Mouse (Mus musculus) bone marrow, adult 2 months (tissue): Measurements from ENCODE around the gene Tsc1. TPM values are rescaled to one million over a fixed set of nuclear protein-coding genes. Genes with fewer than 3 reads are reported as not detected.

ENCODE experiments used
- H3K27ac ChIP-seq: fragments of 200-500 bp; 2 replicates; pipeline ENCODE4 v1.5.1; 2012; ENCODE audit warnings: low read depth, mild to moderate bottlenecking, control low read depth, inconsistent platforms, low read length; ENCODE audit not compliant: control insufficient read depth, poor library complexity, insufficient read depth
- H3K4me1 ChIP-seq: fragments of 200-500 bp; 2 replicates; pipeline ENCODE4 v1.6.1; 2011; ENCODE audit warnings: low read length; ENCODE audit not compliant: control insufficient read depth, insufficient read depth
- H3K4me3 ChIP-seq: fragments of 200-500 bp; replicated peaks from 2 replicates; pipeline ENCODE3; 2011; ENCODE audit warnings: mild to moderate bottlenecking, low read depth, low read length, control low read depth; ENCODE audit not compliant: control insufficient read depth
- CTCF ChIP-seq: fragments of 200-500 bp; IDR thresholded peaks from 2 replicates; pipeline ENCODE4 v1.5.1; 2011; ENCODE audit warnings: low read length, control low read depth; ENCODE audit not compliant: control insufficient read depth, insufficient read depth
- POLR2A ChIP-seq: fragments of 200-500 bp; IDR thresholded peaks from 2 replicates; pipeline ENCODE4 v1.6.1; 2011; ENCODE audit warnings: low read depth, mild to moderate bottlenecking, control low read depth, low read length, borderline replicate concordance; ENCODE audit not compliant: control insufficient read depth
- WGBS: fragments of 180-500 bp; shearing (Covaris S2); methylation state at CpG from one replicate; pipeline ENCODE4 v1.1.7; 2018; 5-methylcytosine and 5-hydroxymethylcytosine counted together
- polyA plus RNA-seq: library from polyadenylated mRNA; stranded (reverse); fragments of >200 nt; gene quantifications from 2 replicates; pipeline ENCODE4 v1.2.4, GENCODE M21; 2011; ENCODE audit warnings: low replicate concordance; ENCODE audit not compliant: missing spikeins, insufficient read depth, insufficient read length

Tsc1 gene
- polyA plus RNA-seq, 1 experiment, result 12.5 TPM

DNA sequence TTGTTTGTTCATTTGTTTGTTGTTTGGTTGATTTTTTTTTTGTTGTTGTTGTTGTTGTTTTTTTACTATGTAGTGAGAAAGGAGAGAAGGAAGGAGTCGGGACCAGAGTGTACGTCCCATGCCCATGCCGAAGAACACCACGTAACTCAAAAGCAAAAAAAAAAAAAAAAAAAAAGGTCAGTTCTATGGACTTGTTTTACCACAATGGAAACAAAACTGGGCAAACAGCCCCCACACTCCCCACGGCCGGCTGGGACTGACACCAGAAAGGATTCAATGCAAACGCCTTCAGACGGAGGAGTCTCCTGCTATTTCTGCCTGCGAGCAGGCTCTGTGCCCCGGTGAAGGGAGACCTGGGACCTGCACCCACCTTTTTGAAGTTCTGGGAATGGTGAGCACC, 20.5 kb upstream of the Tsc1 start:
- peaks cover 4% of the 10 kb centered on the region; the same call in 1 of the 2 replicates for H3K4me1 ChIP-seq
- peak overlapping the region; percentile 74 for H3K27ac ChIP-seq
- no peak for TF ChIP-seq CTCF
- TF ChIP-seq POLR2A, result no peak
- 41% methylated on average over 10 of the region's 10 CpGs for WGBS
- H3K4me3 ChIP-seq, result peak overlapping the region; percentile 64

DNA sequence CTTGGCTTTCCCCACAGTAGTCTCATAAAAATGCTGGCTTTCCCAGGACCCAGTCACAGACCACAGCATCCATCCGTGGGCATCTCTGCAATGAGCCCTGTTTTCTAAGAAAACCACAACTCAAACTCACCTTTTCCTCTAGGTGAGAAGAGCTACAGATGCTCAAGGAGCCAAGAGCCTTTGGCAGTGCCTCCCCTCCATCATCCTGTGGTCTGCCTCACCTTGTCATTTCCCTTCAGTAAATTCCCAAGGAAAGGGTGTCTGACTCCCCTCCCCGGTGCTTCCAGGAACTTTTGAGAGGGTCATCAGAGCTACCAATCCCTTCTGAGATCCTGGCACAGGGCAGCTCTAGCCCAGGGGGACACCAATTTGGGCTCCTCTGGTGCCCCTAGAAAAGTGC, 19.9 kb upstream of the Tsc1 start:
- no peak for TF ChIP-seq POLR2A
- TF ChIP-seq CTCF, result no peak
- H3K4me1 ChIP-seq, result peaks cover 4% of the 10 kb centered on the region; the same call in 1 of the 2 replicates
- peak overlapping the region; percentile 64 for H3K4me3 ChIP-seq
- H3K27ac ChIP-seq, result peak overlapping the region; percentile 74
- 8% methylated on average over 2 of the region's 2 CpGs for WGBS

DNA sequence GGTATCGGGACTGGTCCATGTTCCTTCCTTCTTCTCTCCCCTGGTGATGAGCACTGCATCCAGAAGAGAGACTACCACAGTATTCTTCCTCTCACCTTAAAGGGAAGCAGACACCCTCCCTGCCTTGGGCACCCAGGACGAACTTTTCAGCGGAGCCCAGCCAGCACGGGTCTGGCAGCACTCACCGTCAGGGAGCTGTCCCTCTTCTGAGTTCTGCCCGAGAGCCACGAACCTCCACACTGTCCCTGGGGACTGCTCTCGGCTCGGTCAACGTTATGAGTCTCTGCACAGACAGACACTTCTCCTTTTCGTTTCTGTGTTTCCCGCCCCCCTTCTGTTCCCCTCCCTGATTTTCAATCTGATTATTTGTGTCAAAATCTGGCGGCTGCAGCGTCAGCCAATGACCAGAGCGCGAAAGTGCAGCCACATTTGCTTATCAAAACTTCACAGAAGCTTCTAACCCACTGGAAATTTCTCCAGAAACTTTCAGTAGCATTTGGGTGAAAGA, 19.3 kb upstream of the Tsc1 start, which contains the start of gene Gfi1b:
Gene Gfi1b (minus strand): TSS at position 319 of the 508 bp plus-strand sequence.
- Histone ChIP-seq H3K27ac (peak within 1 kb of the TSS; percentile 74), H3K4me1 (peaks cover 4% of the 10 kb centered on the region; the same call in 1 of the 2 replicates), H3K4me3 (peak within 1 kb of the TSS; percentile 64)
- 2% methylated on average over 16 of the region's 16 CpGs for WGBS
- no peak for TF ChIP-seq CTCF
- TF ChIP-seq POLR2A, result peak; percentile 76

DNA sequence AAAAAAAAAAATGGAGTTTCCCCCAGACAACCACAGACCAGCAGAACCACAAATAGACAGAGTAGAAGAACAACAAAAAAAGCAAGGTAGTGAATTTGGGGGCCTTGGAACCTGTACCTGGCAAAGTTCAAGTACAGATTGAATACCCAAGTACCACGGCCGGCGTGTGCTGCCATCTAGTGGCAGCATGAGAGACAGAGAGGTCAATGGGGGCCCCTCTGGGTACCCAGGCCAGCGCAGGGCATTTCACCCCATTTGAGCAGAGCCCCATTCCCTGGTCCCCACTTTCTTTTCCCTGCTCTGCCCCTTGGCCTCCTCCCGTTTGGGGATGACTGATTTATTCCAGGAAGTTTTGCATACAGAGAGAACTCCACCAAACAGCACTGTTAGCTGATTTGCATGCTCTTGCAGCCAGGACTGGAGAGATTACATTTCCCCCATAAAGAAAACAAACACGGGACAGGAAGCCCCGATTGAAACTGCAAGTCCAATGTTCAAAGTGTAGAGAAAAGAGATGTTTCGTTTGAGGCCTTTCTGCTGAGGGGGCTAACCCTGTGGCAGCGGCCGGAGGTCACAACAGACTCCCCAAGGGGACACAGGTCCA, 18.4 kb upstream of the Tsc1 start:
- 22% methylated on average over 10 of the region's 10 CpGs for WGBS
- TF ChIP-seq CTCF (peak; percentile 86), POLR2A (no peak)
- Histone ChIP-seq H3K4me3 (no peak overlapping the region), H3K4me1 (peaks cover 4% of the 10 kb centered on the region; the same call in 1 of the 2 replicates), H3K27ac (no peak overlapping the region)

DNA sequence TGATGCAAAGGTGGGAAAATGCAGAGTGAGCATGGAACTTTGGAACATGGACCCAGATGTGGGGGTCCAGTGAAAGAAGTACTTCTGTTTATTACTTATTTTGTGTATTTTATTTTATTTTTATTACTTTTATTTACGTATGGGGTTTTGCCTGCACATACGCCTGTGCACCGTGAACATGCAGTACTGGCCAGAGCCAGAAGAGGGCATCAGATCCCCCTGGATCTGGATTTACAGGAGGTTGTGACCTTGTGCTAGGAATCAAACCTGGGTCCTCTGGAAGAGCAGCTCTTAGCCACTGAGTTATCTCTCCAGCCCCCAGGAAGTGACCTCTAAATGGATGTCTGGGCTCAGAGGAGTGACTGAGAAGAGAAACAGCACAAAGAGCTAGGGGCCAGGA, 16.2 kb upstream of the Tsc1 start:
- Histone ChIP-seq H3K4me3 (no peak overlapping the region), H3K4me1 (no peaks in the 10 kb centered on the region), H3K27ac (no peak overlapping the region)
- 85% methylated on average over 3 of the region's 3 CpGs for WGBS
- peak; percentile 35 for TF ChIP-seq CTCF
- TF ChIP-seq POLR2A, result no peak

DNA sequence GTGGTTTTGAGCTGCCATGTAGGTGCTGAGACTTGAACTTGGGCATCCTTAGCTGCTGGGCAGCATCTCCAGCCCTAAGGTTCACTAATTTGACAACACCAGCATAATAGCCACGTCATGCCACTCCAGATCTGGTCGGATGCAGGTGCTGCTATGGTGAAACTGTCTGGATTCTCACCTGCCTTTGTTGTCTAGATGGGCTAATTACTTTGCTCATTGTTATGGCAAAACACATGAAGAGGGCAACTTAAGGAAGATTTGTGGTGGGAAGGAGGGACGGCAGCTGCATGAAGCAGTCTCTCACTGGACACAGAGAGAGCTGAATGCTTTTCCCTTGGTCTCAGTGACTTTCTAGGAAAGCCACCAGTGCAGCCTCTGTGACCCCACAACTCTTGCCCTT, 15.0 kb upstream of the Tsc1 start:
- no peak overlapping the region for H3K4me3 ChIP-seq
- H3K4me1 ChIP-seq, result no peaks in the 10 kb centered on the region
- no peak overlapping the region for H3K27ac ChIP-seq
- WGBS, result 80% methylated on average over 3 of the region's 3 CpGs
- no peak for TF ChIP-seq CTCF
- TF ChIP-seq POLR2A, result no peak

DNA sequence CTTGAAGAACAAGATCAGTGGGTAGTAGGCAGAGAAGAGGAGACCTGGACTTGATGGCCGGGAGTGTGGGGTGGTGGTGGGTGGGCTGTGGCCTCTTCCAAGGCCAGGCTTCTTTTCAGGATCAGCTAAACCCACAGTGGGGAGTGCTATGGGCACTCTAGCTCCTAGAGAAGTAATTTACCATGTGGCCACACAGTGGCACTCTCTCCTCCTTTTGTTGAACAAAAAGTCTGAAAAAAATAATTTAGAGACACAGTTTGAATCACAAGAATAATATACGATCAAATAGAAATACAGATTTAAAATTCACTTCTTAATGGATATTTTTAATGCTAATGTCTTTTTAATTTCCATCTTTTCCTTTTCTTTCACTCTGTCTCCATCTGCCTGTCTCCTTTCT, 13.0 kb upstream of the Tsc1 start:
- H3K27ac ChIP-seq, result no peak overlapping the region
- H3K4me1 ChIP-seq, result no peaks in the 10 kb centered on the region
- 41% methylated on average over 2 of the region's 2 CpGs for WGBS
- H3K4me3 ChIP-seq, result no peak overlapping the region
- no peak for TF ChIP-seq POLR2A
- TF ChIP-seq CTCF, result no peak

DNA sequence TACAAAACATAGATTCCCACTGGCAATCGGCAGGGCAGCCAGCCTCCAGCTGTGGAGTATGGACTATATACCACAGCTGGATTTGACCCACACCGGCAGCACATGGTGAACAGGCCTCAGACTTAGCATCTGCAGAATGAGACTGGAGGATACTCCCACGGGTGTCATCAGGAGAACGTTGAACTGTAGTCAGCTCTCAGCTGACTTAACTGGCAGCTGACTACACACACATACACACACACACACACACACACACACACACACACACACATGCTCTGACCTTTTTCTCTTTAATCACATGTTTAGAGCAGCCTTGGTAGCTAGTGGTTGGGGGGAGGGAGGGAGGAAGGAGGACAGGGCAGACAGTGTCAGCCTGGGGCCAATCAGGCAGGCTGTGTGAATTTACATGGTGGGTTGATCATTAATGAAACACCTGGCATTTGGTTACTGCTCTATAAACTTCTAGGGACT, 11.1 kb upstream of the Tsc1 start:
- no peak for TF ChIP-seq CTCF
- TF ChIP-seq POLR2A, result no peak
- WGBS, result 61% methylated on average over 4 of the region's 4 CpGs
- Histone ChIP-seq H3K4me3 (no peak overlapping the region), H3K4me1 (no peaks in the 10 kb centered on the region), H3K27ac (no peak overlapping the region)
